Mouse (Mus musculus) C2C12 (cell line): ENCODE data around the gene Lztfl1.

Experiments
- CEBPB ChIP-seq: IDR thresholded peaks from one replicate; pipeline ENCODE4 v1.6.1; 2011; ENCODE audit warnings: low read depth, mild to moderate bottlenecking, control low read depth, moderate library complexity
- CTCF ChIP-seq: IDR thresholded peaks from one replicate; pipeline ENCODE4 v1.5.1; 2011; ENCODE audit not compliant: control insufficient read depth, insufficient read depth, insufficient read length
- MYOG ChIP-seq: IDR thresholded peaks from one replicate; pipeline ENCODE4 v1.6.1; 2011; ENCODE audit not compliant: control insufficient read depth, insufficient read length; ENCODE audit errors: extremely low read depth

- no peak for TF ChIP-seq CEBPB
- no peak for TF ChIP-seq MYOG
- TF ChIP-seq CTCF = no peak
These were observed 8.3 kb downstream of the Lztfl1 start for GRCm38 (mm10) chr9:123709226-123709625.
